Mouse (Mus musculus): ENCODE data around the gene Prg4.

- TF ChIP-seq CTCF (IDR thresholded peaks at IDR 0.05; ENCODE audit: low read depth) (no peak), EP300 (optimal IDR thresholded peaks at IDR 0.05) (no peak)
Measured at GRCm38 (mm10) chr1:150426216-150426615, 39.7 kb downstream of the Prg4 start.

Data from stomach, postnatal 0 days (tissue).